ENCODE assay signal across 28 mouse cellular contexts in the genomic region with DNA sequence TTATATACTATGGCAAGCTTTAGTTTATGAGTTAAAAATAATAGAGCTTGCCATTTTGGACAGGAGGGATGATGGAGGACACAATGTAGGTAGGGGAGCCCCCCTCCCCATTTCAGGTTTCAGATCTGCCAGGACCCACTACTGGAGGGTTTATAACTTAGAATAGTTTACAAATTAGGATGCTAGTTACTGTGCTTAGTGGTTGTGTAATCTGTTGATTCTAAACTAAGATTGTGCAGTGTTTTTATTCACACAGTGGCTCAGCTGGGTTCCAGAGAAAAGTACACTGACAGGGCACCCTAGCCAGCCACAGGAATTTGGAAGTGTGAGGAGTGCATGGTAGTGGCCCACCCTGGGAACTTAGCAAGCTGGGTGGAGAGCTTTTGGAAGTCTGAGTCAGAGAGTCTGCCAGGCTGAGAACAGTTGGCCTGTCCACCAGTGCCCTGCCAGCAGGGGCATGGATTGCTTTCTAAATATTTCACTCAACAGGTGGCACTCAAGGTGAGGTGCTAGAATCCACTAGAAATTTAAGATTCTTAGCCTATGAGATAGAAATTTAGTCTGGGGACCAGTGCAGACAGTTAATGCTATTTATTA.
DNase-seq lines count a peak whose midpoint lies in the region; TF ChIP-seq lines count a peak whose summit lies in the region.
"Had no signal": no experiment of that assay in that cellular context is flagged by ENCODE, and none has a peak within 500 bp of the region (broad histone marks: within the 10 kb centered on the region; RNA-seq: fewer than 3 reads in every experiment).

No protein-coding gene starts in this region.

- no peak for TF ChIP-seq POLR2A in myocyte (IDR thresholded peaks at IDR 0.05; ENCODE audit: insufficient read length, low read depth)

- no peaks in the 10 kb centered on the region for H3K9me3 ChIP-seq in heart, embryonic 10.5 days
- no peaks in the 10 kb centered on the region for H3K9me3 ChIP-seq in hindbrain, embryonic 10.5 days
- H3K9me3 ChIP-seq: embryonic facial prominence, embryonic 10.5 days; embryonic facial prominence, embryonic 13.5 days; forebrain, embryonic 10.5 days; forebrain, embryonic 13.5 days; heart, embryonic 13.5 days; hindbrain, embryonic 13.5 days; intestine, embryonic 15.5 days had no signal

- H3K4me3 ChIP-seq in heart, embryonic 10.5 days = no peak overlapping the region
- H3K4me3 ChIP-seq in myocyte = no peak overlapping the region
- H3K4me3 ChIP-seq in hindbrain, embryonic 10.5 days = no peak overlapping the region
- H3K4me3 ChIP-seq: embryonic facial prominence, embryonic 10.5 days; embryonic facial prominence, embryonic 13.5 days; erythroblast, embryonic 14.5 days; forebrain, embryonic 10.5 days; forebrain, embryonic 13.5 days; gastrocnemius, adult 2 months; heart, embryonic 13.5 days; hindbrain, embryonic 13.5 days; intestine, embryonic 15.5 days had no signal

- H3K36me3 ChIP-seq in heart, embryonic 10.5 days = no peaks in the 10 kb centered on the region
- no peaks in the 10 kb centered on the region for H3K36me3 ChIP-seq in myocyte (ENCODE audit: control insufficient read depth, insufficient read depth)
- H3K36me3 ChIP-seq in hindbrain, embryonic 10.5 days = no peaks in the 10 kb centered on the region
- H3K36me3 ChIP-seq: embryonic facial prominence, embryonic 10.5 days; embryonic facial prominence, embryonic 13.5 days; forebrain, embryonic 10.5 days; heart, embryonic 13.5 days; hindbrain, embryonic 13.5 days; intestine, embryonic 15.5 days had no signal

- no peaks in the 10 kb centered on the region for H3K27me3 ChIP-seq in heart, embryonic 10.5 days (ENCODE audit: insufficient read depth, poor library complexity, severe bottlenecking)
- H3K27me3 ChIP-seq in myocyte (ENCODE audit: control insufficient read depth, insufficient read depth, insufficient read length) = no peaks in the 10 kb centered on the region
- H3K27me3 ChIP-seq in hindbrain, embryonic 10.5 days (ENCODE audit: insufficient read depth, poor library complexity, severe bottlenecking) = no peaks in the 10 kb centered on the region
- H3K27me3 ChIP-seq: embryonic facial prominence, embryonic 13.5 days; forebrain, embryonic 13.5 days; heart, embryonic 13.5 days; hindbrain, embryonic 13.5 days; intestine, embryonic 15.5 days had no signal

- H3K27ac ChIP-seq in heart, embryonic 10.5 days = no peak overlapping the region
- no peak overlapping the region for H3K27ac ChIP-seq in hindbrain, embryonic 10.5 days
- H3K27ac ChIP-seq: embryonic facial prominence, embryonic 10.5 days; embryonic facial prominence, embryonic 13.5 days; forebrain, embryonic 10.5 days; forebrain, embryonic 13.5 days; gastrocnemius, adult 2 months; heart, embryonic 13.5 days; hindbrain, embryonic 13.5 days; intestine, embryonic 15.5 days had no signal

- peaks cover 14% of the 10 kb centered on the region for H3K4me1 ChIP-seq in heart, embryonic 10.5 days
- peaks cover 8% of the 10 kb centered on the region; the same call in 1 of the 2 replicates for H3K4me1 ChIP-seq in hindbrain, embryonic 10.5 days (replicated peaks)
- H3K4me1 ChIP-seq: forebrain, embryonic 13.5 days; intestine, embryonic 15.5 days had no signal

- peak overlapping the region; percentile 48 for H3K4me2 ChIP-seq in myocyte (ENCODE audit: low read depth)
- H3K4me2 ChIP-seq: embryonic facial prominence, embryonic 13.5 days; forebrain, embryonic 13.5 days; heart, embryonic 13.5 days; hindbrain, embryonic 13.5 days; intestine, embryonic 15.5 days had no signal

- peak; percentile 57 for DNase-seq in heart, adult 11 months
- DNase-seq in heart, embryonic 10.5 days (ENCODE audit: low spot score) = no peak
- peak; percentile 35 for DNase-seq in NIH3T3 (ENCODE audit: low read depth)
- no peak for DNase-seq in liver
- no peak for DNase-seq in hindbrain, embryonic 10.5 days (ENCODE audit: low spot score)
- DNase-seq: adrenal gland, adult 8-10 months; adrenal gland, postnatal 25 days; cerebellum, adult 11-12 months; cerebellum, adult 8-10 months; cerebellum, postnatal 10 days; cerebellum, postnatal 36 days; embryo, embryonic 11 days; forebrain, postnatal 0 days; gastrocnemius, adult 2 months; gastrocnemius, postnatal 14 days; heart, adult 18-20 months; heart, postnatal 14 days; heart, postnatal 4 days; kidney, adult 11 months had no signal

- H3K79me2 ChIP-seq in myocyte (ENCODE audit: control insufficient read depth, insufficient read depth) = no peaks in the 10 kb centered on the region

- H3ac ChIP-seq in myocyte (ENCODE audit: control insufficient read depth, insufficient read length) = no peak overlapping the region

TF ChIP-seq in myocyte, 11 proteins besides CTCF, POLR2A, EP300 and RAD21:
- TF ChIP-seq E2F4 (IDR thresholded peaks at IDR 0.05; ENCODE audit: insufficient read depth) (no peak), SRF (IDR thresholded peaks at IDR 0.05; ENCODE audit: control insufficient read depth, insufficient read length, low read depth) (no peak), TCF3 (IDR thresholded peaks at IDR 0.05; ENCODE audit: insufficient read length, low read depth) (no peak), MYOD1 (IDR thresholded peaks at IDR 0.05; ENCODE audit: control insufficient read depth in 1 of 3, insufficient read length in 2 of 3, low read depth in 2 of 3) (peak in 2 of 3 experiments; percentile 37 to 61), MAX (IDR thresholded peaks at IDR 0.05; ENCODE audit: low read depth) (no peak), USF1 (IDR thresholded peaks at IDR 0.05; ENCODE audit: low read depth) (no peak), CEBPB (IDR thresholded peaks at IDR 0.05; ENCODE audit: insufficient read depth, poor library complexity, severe bottlenecking) (peak; percentile 65), REST (IDR thresholded peaks at IDR 0.05; ENCODE audit: insufficient read depth, insufficient read length) (no peak), MYOG (IDR thresholded peaks at IDR 0.05; ENCODE audit: control insufficient read depth in 1 of 3, insufficient read depth in 1 of 3, insufficient read length in 2 of 3, low read depth in 2 of 3) (peak in 2 of 3 experiments; percentile 69 to 73), POLR2AphosphoS2 (IDR thresholded peaks at IDR 0.05; ENCODE audit: insufficient read length, low read depth) (no peak), TCF12 (IDR thresholded peaks at IDR 0.05; ENCODE audit: insufficient read depth, poor library complexity, severe bottlenecking) (peak; percentile 32)
TF ChIP-seq in myocyte: peak in this region for 4.

Comparison
In these comparisons a context has a peak if more than half of its experiments do, and no peak if none do; other contexts are left out.
1. DNase-seq: peak in heart, adult 11 months (single experiment) and NIH3T3 (single experiment); none in heart, embryonic 10.5 days (single experiment), liver (single experiment) and hindbrain, embryonic 10.5 days (single experiment).